Mouse (Mus musculus) left cerebral cortex, postnatal 36 days (tissue): ENCODE measurements around the gene Slc1a2. TPM values are rescaled to one million over a fixed set of nuclear protein-coding genes. Genes with fewer than 3 reads are reported as not detected.

ENCODE experiments used
- total RNA-seq, 2 experiments: library from RNA; stranded (reverse); gene quantifications; 2 replicates each; pipeline ENCODE4 v1.2.3; 2021

The Slc1a2 gene
- total RNA-seq, 2 experiments from 2014 or later: 1,740 to 1,741 TPM

Other genes starting within 250 kb of the Slc1a2 start
- gene Fjx1, start 206.2 kb upstream of the Slc1a2 start, total RNA-seq: 10 to 100 TPM; 57.1 to 76.9 TPM
- gene Pamr1, start 108.6 kb upstream of the Slc1a2 start, total RNA-seq: 10 to 100 TPM; 39.3 to 51.2 TPM
- gene Cd44, start 243.0 kb downstream of the Slc1a2 start, total RNA-seq: 1 to 10 TPM; 4.1 to 4.2 TPM